Mouse (Mus musculus): ENCODE results near the gene Prkn. TPM values are rescaled to one million over a fixed set of nuclear protein-coding genes. Genes with fewer than 3 reads are reported as not detected.
"Not testable (repeated sequence)": the region's sequence is repeated elsewhere in the genome, so short reads cannot be mapped to it uniquely, and the experiment has no call there.

The Prkn gene
- polyA plus RNA-seq, 2 experiments from 2014 or later: 0.32 TPM; not detected in 1

- ATAC-seq: no peak
These were observed 1086.7 kb downstream of the Prkn start for GRCm38 (mm10) chr17:11926865-11927386.

- no peak for ATAC-seq
These were observed 1091.5 kb downstream of the Prkn start for GRCm38 (mm10) chr17:11931641-11932040.

GRCm38 (mm10) chr17:11933737-11934136, 1093.6 kb downstream of the Prkn start:
- no peak for ATAC-seq

- ATAC-seq: no peak
These were observed 1107.3 kb downstream of the Prkn start for GRCm38 (mm10) chr17:11947436-11947835.

- ATAC-seq: no peak
These were observed 1109.5 kb downstream of the Prkn start for GRCm38 (mm10) chr17:11949551-11950197.

- ATAC-seq: no peak
These were observed 1110.0 kb downstream of the Prkn start for GRCm38 (mm10) chr17:11950198-11950594.

- no peak for ATAC-seq
These were observed 1115.1 kb downstream of the Prkn start for GRCm38 (mm10) chr17:11955317-11955716.

- no peak for ATAC-seq
These were observed 1120.3 kb downstream of the Prkn start for GRCm38 (mm10) chr17:11960492-11960891.

- no peak for ATAC-seq
These were observed 1122.6 kb downstream of the Prkn start for GRCm38 (mm10) chr17:11962808-11963207.

GRCm38 (mm10) chr17:11970160-11970559, 1130.0 kb downstream of the Prkn start:
- ATAC-seq: no peak

- ATAC-seq: no peak
These were observed 1132.4 kb downstream of the Prkn start for GRCm38 (mm10) chr17:11972550-11972949.

- ATAC-seq: no peak
These were observed 1133.0 kb downstream of the Prkn start for GRCm38 (mm10) chr17:11972969-11973787.

GRCm38 (mm10) chr17:11975062-11975607, 1135.0 kb downstream of the Prkn start:
- ATAC-seq: no peak

GRCm38 (mm10) chr17:11978260-11978821, 1138.2 kb downstream of the Prkn start:
- no peak for ATAC-seq

- ATAC-seq: no peak
These were observed 1141.5 kb downstream of the Prkn start for GRCm38 (mm10) chr17:11981666-11982065.

- ATAC-seq: no peak
These were observed 1148.1 kb downstream of the Prkn start for GRCm38 (mm10) chr17:11988110-11988837.

GRCm38 (mm10) chr17:11989296-11989695, 1149.1 kb downstream of the Prkn start:
- ATAC-seq: no peak

- no peak for ATAC-seq
These were observed 1150.4 kb downstream of the Prkn start for GRCm38 (mm10) chr17:11990386-11991087.

- no peak for ATAC-seq
These were observed 1153.1 kb downstream of the Prkn start for GRCm38 (mm10) chr17:11993249-11993648.

GRCm38 (mm10) chr17:11994252-11994651, 1154.1 kb downstream of the Prkn start:
- no peak for ATAC-seq

- not testable (repeated sequence) for ATAC-seq
These were observed 1154.6 kb downstream of the Prkn start for GRCm38 (mm10) chr17:11994754-11995153.

GRCm38 (mm10) chr17:11995522-11995921, 1155.3 kb downstream of the Prkn start:
- ATAC-seq: no peak
